Mouse (Mus musculus) cerebellum, adult (tissue): ENCODE data around the gene Gm9112.
"Not testable (repeated sequence)": the region's sequence is repeated elsewhere in the genome, so short reads cannot be mapped to it uniquely, and the experiment has no call there.

Experiments used
- ATAC-seq: cut with Nextera tagmentation; 2 replicates; pipeline ENCODE4 v1.9.2; 2017; ENCODE audit warnings: mild to moderate bottlenecking, moderate library complexity, mixed read lengths; ENCODE audit not compliant: insufficient number of reproducible peaks, low FRiP score, low TSS enrichment

Gm9112 gene

GRCm38 (mm10) chrX:102707535-102707934 is at the start of gene Gm9112, which contains the start of gene Dmrtc1b:
Gm9112 (minus strand) TSS chrX:102707635.
Dmrtc1b (plus strand) TSS chrX:102707865.
- not testable (repeated sequence) for ATAC-seq

- ATAC-seq: not testable (repeated sequence)
These were observed 16.8 kb upstream of the Gm9112 start for GRCm38 (mm10) chrX:102724226-102724625.

GRCm38 (mm10) chrX:102700636-102701035 is 6.8 kb downstream of the Gm9112 start:
- ATAC-seq: not testable (repeated sequence)

- ATAC-seq: peak; percentile 40; the same call in 1 of the 2 replicates
These were observed 18.2 kb downstream of the Gm9112 start for GRCm38 (mm10) chrX:102689252-102689651.

GRCm38 (mm10) chrX:102686872-102687271 is 20.6 kb downstream of the Gm9112 start, which contains the start of gene Gm3880:
Gm3880 (minus strand) TSS chrX:102686972.
- not testable (repeated sequence) for ATAC-seq

- ATAC-seq: not testable (repeated sequence)
These were observed 22.7 kb downstream of the Gm9112 start for GRCm38 (mm10) chrX:102684706-102685105.

GRCm38 (mm10) chrX:102666641-102667040 is 40.8 kb downstream of the Gm9112 start:
- no peak for ATAC-seq

- no peak for ATAC-seq
These were observed 46.7 kb downstream of the Gm9112 start for GRCm38 (mm10) chrX:102660712-102661111.
